Mouse (Mus musculus): ENCODE measurements around the gene St6galnac5. TPM values are rescaled to one million over a fixed set of nuclear protein-coding genes. Genes with fewer than 3 reads are reported as not detected.

The St6galnac5 gene
- polyA plus RNA-seq, 1 experiment from 2014 or later = 0.67 TPM

- H3K27me3 ChIP-seq = no peaks in the 10 kb centered on the region
- POLR2A ChIA-PET = interaction anchor here (0.7 kb wide), 2 partner anchors 20 to 984 kb away, joined by 3 read pairs; no protein-coding TSS in a partner anchor
- no peak for ATAC-seq
- in situ Hi-C loops (cut with MboI; ENCODE audit: low pct_unique_long_range_greater_than_20kb) = no loop called here
- CTCF ChIA-PET = interaction anchor here (1.2 to 2.1 kb wide), 2 partner anchors 11 to 30 kb away, joined by 3 to 5 read pairs; no protein-coding TSS in a partner anchor
- no peak for TF ChIP-seq CTCF (IDR thresholded peaks at IDR 0.05)
- DNase-seq (ENCODE audit: low read depth, low spot score) = no peak
Observed at GRCm38 (mm10) chr3:152843925-152844324, 138.1 kb downstream of the St6galnac5 start.

- DNase-seq (ENCODE audit: low read depth, low spot score) (no peak), ATAC-seq (no peak)
- CTCF ChIA-PET = interaction anchor here (2.1 kb wide), 1 partner anchor 10 kb away, joined by 5 read pairs; no protein-coding TSS in a partner anchor
- in situ Hi-C loops (cut with MboI; ENCODE audit: low pct_unique_long_range_greater_than_20kb) = no loop called here
- no peaks in the 10 kb centered on the region for H3K27me3 ChIP-seq
- no peak for TF ChIP-seq CTCF (IDR thresholded peaks at IDR 0.05)
- POLR2A ChIA-PET = no interaction called here
Observed at GRCm38 (mm10) chr3:152842648-152843047, 139.4 kb downstream of the St6galnac5 start.

DNA sequence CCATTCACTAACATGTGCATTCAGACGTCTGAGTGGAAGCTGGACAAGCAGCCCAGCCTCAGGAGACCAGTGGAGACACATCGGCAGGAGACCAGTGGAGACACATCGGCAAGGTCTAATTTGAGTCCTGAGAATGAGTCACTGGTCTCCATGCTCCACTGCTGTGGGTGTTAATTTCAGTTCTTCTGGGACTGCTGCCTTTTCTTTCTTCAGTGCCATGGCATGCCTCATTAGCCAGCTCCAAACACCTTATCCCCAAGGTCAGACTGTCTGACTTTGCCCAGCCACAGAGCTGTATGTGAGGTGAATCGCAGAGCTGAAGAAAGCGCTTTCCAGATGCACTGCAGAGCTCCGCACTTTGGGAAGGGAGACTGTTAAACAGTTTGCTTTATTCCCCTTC is 140.8 kb downstream of the St6galnac5 start:
- ChIA-PET POLR2A (no interaction called here), CTCF (interaction anchor here (1.2 kb wide), 1 partner anchor 13 kb away, joined by 4 read pairs; no protein-coding TSS in a partner anchor)
- in situ Hi-C loops (cut with MboI; ENCODE audit: low pct_unique_long_range_greater_than_20kb) = no loop called here
- DNase-seq (ENCODE audit: low read depth, low spot score) = peak; percentile 92
- TF ChIP-seq CTCF (IDR thresholded peaks at IDR 0.05) = no peak
- no peaks in the 10 kb centered on the region for H3K27me3 ChIP-seq
- peak; percentile 98 for ATAC-seq

GRCm38 (mm10) chr3:152837938-152838337 is 144.1 kb downstream of the St6galnac5 start:
- in situ Hi-C loops (cut with MboI; ENCODE audit: low pct_unique_long_range_greater_than_20kb) = no loop called here
- POLR2A ChIA-PET = interaction anchor here (0.6 kb wide), 1 partner anchor 261 kb away, joined by 3 read pairs; no protein-coding TSS in a partner anchor
- DNase-seq (ENCODE audit: low read depth, low spot score) = no peak
- CTCF ChIA-PET = no interaction called here
- no peaks in the 10 kb centered on the region for H3K27me3 ChIP-seq
- no peak for TF ChIP-seq CTCF (IDR thresholded peaks at IDR 0.05)
- no peak for ATAC-seq

DNA sequence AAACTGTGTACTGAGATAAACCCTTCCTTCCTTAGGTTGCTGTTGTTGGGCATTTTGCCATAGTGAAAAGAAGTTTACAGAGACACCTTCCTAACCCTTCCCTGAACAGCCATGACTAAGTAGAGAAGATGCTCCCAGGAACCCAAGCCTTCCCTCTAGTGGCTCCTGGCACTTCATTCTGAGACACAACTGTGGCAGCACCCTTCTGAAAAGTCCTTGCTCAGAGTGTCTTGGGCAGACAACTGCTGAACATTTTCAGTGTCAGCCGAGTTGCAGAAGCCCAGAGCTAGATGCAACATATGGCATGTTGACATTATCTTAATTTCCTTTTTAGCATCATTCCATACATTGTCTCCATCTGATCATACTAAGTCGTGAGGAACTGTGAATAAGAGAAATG is 144.6 kb downstream of the St6galnac5 start:
- in situ Hi-C loops (cut with MboI; ENCODE audit: low pct_unique_long_range_greater_than_20kb) = no loop called here
- ATAC-seq = no peak
- DNase-seq (ENCODE audit: low read depth, low spot score) = no peak
- H3K27me3 ChIP-seq = no peaks in the 10 kb centered on the region
- CTCF ChIA-PET = no interaction called here
- POLR2A ChIA-PET = interaction anchor here (0.6 kb wide), 1 partner anchor 262 kb away, joined by 3 read pairs; no protein-coding TSS in a partner anchor
- no peak for TF ChIP-seq CTCF (IDR thresholded peaks at IDR 0.05)

GRCm38 (mm10) chr3:152832436-152832835 is 149.6 kb downstream of the St6galnac5 start:
- ChIA-PET POLR2A (no interaction called here), CTCF (interaction anchor here (1.0 to 1.4 kb wide), 4 partner anchors 11 to 72 kb away, joined by 3 to 5 read pairs (median 4); no protein-coding TSS in a partner anchor)
- TF ChIP-seq CTCF (IDR thresholded peaks at IDR 0.05) = no peak
- H3K27me3 ChIP-seq = no peaks in the 10 kb centered on the region
- ATAC-seq (no peak), DNase-seq (ENCODE audit: low read depth, low spot score) (no peak)
- in situ Hi-C loops (cut with MboI; ENCODE audit: low pct_unique_long_range_greater_than_20kb) = no loop called here

DNA sequence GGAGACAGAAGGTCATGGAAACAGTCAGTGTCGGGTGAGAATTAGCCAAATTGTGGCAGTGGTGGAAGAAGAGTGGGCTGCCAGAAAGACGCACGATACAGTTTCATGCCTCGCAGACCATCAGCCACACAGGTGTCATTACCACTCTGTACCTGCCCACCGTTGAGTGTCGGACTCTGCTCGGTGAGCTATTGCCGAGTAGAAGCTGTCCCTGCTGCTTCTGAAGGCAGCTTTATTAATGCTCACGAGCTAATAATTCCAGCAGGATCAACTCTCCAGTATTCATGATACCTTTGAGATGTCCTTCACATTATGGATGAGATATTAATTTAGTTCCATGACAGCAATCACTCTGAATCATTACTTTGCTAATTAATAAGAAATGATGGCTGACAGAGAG is 150.1 kb downstream of the St6galnac5 start:
- TF ChIP-seq CTCF (IDR thresholded peaks at IDR 0.05) = no peak
- ATAC-seq (no peak), DNase-seq (ENCODE audit: low read depth, low spot score) (no peak)
- ChIA-PET POLR2A (no interaction called here), CTCF (interaction anchor here (1.2 to 1.4 kb wide), 4 partner anchors 11 to 145 kb away, joined by 3 to 5 read pairs (median 4); no protein-coding TSS in a partner anchor)
- in situ Hi-C loops (cut with MboI; ENCODE audit: low pct_unique_long_range_greater_than_20kb) = no loop called here
- H3K27me3 ChIP-seq = no peaks in the 10 kb centered on the region

- POLR2A ChIA-PET = no interaction called here
- no peak for ATAC-seq
- in situ Hi-C loops (cut with MboI; ENCODE audit: low pct_unique_long_range_greater_than_20kb) = no loop called here
- DNase-seq (ENCODE audit: low read depth, low spot score) = peak; percentile 66
- no peaks in the 10 kb centered on the region for H3K27me3 ChIP-seq
- CTCF ChIA-PET = interaction anchor here (0.9 to 1.4 kb wide), 3 partner anchors 13 to 146 kb away, joined by 3 to 4 read pairs (median 3); no protein-coding TSS in a partner anchor
- TF ChIP-seq CTCF (IDR thresholded peaks at IDR 0.05) = no peak
Observed at GRCm38 (mm10) chr3:152831377-152831776, 150.7 kb downstream of the St6galnac5 start.

DNA sequence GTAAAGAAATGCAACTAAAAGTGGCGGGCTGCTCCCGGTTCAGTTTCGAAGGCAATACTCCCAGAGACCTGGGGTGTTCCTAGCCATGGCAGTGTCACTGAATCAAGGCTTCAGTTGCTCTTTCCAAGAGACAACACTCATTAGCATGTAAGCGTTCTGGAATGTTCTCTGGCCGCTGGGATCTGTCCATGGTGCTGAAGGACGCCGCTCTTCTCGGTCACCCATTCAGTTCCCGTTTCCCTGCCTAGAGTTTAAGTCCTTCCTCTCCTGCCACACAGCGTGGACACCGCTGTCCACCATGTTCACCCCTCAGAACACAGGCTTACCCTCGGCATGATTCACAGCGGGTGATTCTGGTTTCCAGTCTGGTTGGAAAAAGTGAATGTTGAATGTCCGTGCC is 160.8 kb downstream of the St6galnac5 start:
- POLR2A ChIA-PET = no interaction called here
- DNase-seq (ENCODE audit: low read depth, low spot score) (peak; percentile 76), ATAC-seq (peak; percentile 94)
- CTCF ChIA-PET = no interaction called here
- in situ Hi-C loops (cut with MboI; ENCODE audit: low pct_unique_long_range_greater_than_20kb) = no loop called here
- no peak for TF ChIP-seq CTCF (IDR thresholded peaks at IDR 0.05)
- H3K27me3 ChIP-seq = no peaks in the 10 kb centered on the region

GRCm38 (mm10) chr3:152820406-152820805 is 161.6 kb downstream of the St6galnac5 start:
- POLR2A ChIA-PET = no interaction called here
- DNase-seq (ENCODE audit: low read depth, low spot score) (no peak), ATAC-seq (no peak)
- CTCF ChIA-PET = interaction anchor here (1.0 to 1.1 kb wide), 2 partner anchors 15 to 25 kb away, joined by 3 read pairs; no protein-coding TSS in a partner anchor
- H3K27me3 ChIP-seq = no peaks in the 10 kb centered on the region
- no peak for TF ChIP-seq CTCF (IDR thresholded peaks at IDR 0.05)
- in situ Hi-C loops (cut with MboI; ENCODE audit: low pct_unique_long_range_greater_than_20kb) = no loop called here

DNA sequence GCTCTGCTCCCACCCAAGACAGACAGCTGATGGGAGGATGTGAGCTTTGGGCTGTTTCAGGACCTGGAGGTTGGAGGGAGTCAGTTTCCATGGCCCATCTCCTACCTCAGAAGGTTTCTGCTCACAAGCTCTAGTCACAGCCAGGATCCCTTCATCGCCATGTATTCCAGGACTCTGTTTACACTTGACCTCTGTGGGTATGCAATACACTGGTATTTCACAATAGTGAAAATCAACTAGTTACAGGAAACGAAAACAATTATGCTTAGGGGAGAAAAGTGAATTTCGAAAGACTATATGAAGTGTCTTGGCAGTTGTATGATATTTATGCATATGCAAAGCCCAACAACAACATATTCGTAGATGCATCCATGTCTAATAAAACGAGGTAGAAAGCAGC is 166.9 kb downstream of the St6galnac5 start:
- POLR2A ChIA-PET = no interaction called here
- H3K27me3 ChIP-seq = no peaks in the 10 kb centered on the region
- ATAC-seq (no peak), DNase-seq (ENCODE audit: low read depth, low spot score) (no peak)
- in situ Hi-C loops (cut with MboI; ENCODE audit: low pct_unique_long_range_greater_than_20kb) = no loop called here
- CTCF ChIA-PET = interaction anchor here (0.9 to 1.8 kb wide), 3 partner anchors 12 to 18 kb away, joined by 3 to 5 read pairs (median 4); no protein-coding TSS in a partner anchor
- no peak for TF ChIP-seq CTCF (IDR thresholded peaks at IDR 0.05)

All from Patski (cell line).